ENCODE assay signal across 8 mouse cellular contexts in the genomic region with DNA sequence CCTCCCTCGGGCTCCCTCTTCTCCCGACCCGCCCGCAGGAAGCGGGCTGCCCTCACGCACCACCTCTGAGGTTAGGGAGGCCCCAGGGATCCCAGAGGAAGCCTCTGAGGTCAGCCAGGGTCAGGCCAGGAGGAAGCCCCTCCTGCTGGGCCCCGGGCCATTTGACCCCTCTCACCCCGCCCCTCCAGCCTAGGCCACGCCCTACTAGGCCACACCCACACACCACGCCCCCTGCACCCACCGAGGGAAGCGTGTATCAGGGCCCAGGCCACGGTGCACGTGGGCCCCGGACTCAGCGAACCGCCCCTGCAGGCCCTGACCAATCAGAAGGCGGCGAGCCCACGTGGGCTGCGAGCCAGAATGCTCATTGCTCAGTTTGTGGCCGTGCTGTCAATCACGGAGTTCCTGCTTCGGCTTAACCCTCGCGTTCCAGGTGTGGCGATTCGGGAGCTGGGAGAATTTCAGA. TPM values are rescaled to one million over a fixed set of nuclear protein-coding genes. Genes with fewer than 3 reads are reported as not detected.
DNase-seq lines count a peak whose midpoint lies in the region; ATAC-seq lines count a peak whose summit lies in the region.

Gene Tle6, minus strand, starts transcription at position 336 of the 466 bp plus-strand sequence.

- under 1% methylated on average over 28 of the region's 28 CpGs for WGBS in forebrain, embryonic 11.5 days
- under 1% methylated on average over 28 of the region's 28 CpGs for WGBS in heart, embryonic 16.5 days
- WGBS in liver, embryonic 15.5 days (ENCODE audit: insufficient replicate concordance), result under 1% methylated on average over 28 of the region's 28 CpGs
- under 1% methylated on average over 28 of the region's 28 CpGs for WGBS in neural tube, embryonic 12.5 days

- H3K4me3 ChIP-seq in forebrain, embryonic 11.5 days (ENCODE audit: low read depth, low read length), result no peak within 1 kb of the TSS; the same call in 1 of the 2 replicates
- H3K4me3 ChIP-seq in heart, embryonic 16.5 days (ENCODE audit: low read length), result peak within 1 kb of the TSS; percentile 46
- peak within 1 kb of the TSS; percentile 47 for H3K4me3 ChIP-seq in liver, embryonic 15.5 days (replicated peaks)
- peak within 1 kb of the TSS; percentile 10; the same call in 1 of the 2 replicates for H3K4me3 ChIP-seq in neural tube, embryonic 12.5 days

- no peak within 1 kb of the TSS for H3K9ac ChIP-seq in forebrain, embryonic 11.5 days (ENCODE audit: low read length)
- peak within 1 kb of the TSS; percentile 66 for H3K9ac ChIP-seq in heart, embryonic 16.5 days (ENCODE audit: low read length)
- H3K9ac ChIP-seq in liver, embryonic 15.5 days, result peak within 1 kb of the TSS; percentile 11; the same call in 1 of the 2 replicates
- H3K9ac ChIP-seq in neural tube, embryonic 12.5 days, result no peak within 1 kb of the TSS

- H3K27ac ChIP-seq in forebrain, embryonic 11.5 days (ENCODE audit: low read depth, low read length), result no peak within 1 kb of the TSS
- peak within 1 kb of the TSS; percentile 69 for H3K27ac ChIP-seq in heart, embryonic 16.5 days (ENCODE audit: low read length)
- peak within 1 kb of the TSS; percentile 65 for H3K27ac ChIP-seq in liver, embryonic 15.5 days (replicated peaks)
- no peak within 1 kb of the TSS for H3K27ac ChIP-seq in neural tube, embryonic 12.5 days

- peaks cover 51% of the 10 kb centered on the region for H3K27me3 ChIP-seq in forebrain, embryonic 11.5 days (ENCODE audit: control insufficient read depth, insufficient read depth, low read length)
- no peaks in the 10 kb centered on the region for H3K27me3 ChIP-seq in heart, embryonic 16.5 days (ENCODE audit: control insufficient read depth, insufficient read depth, low read length)
- H3K27me3 ChIP-seq in liver, embryonic 15.5 days, result peaks cover 42% of the 10 kb centered on the region
- peaks cover 28% of the 10 kb centered on the region for H3K27me3 ChIP-seq in neural tube, embryonic 12.5 days (replicated peaks)

- ATAC-seq in CD4-positive, CD25-positive, alpha-beta regulatory T cell, adult 4 months, result peak; percentile 56
- peak; percentile 86 for ATAC-seq in forebrain, embryonic 11.5 days (replicated peaks; ENCODE audit: low FRiP score)
- ATAC-seq in heart, embryonic 16.5 days (replicated peaks; ENCODE audit: extremely low read depth, insufficient read depth, low FRiP score), result peak; percentile 84
- ATAC-seq in liver, embryonic 15.5 days (ENCODE audit: insufficient read depth), result peak; percentile 80
- peak; percentile 64 for ATAC-seq in neural tube, embryonic 12.5 days (ENCODE audit: low FRiP score, low read depth)

- peak; percentile 93 for DNase-seq in c-Kit-positive CD71-negative TER-119-negative erythroid progenitor cells, embryonic 14.5 days (ENCODE audit: low read depth)
- peak; percentile 98 for DNase-seq in forebrain, embryonic 11.5 days (ENCODE audit: low spot score)
- peak; percentile 97 to 98 for DNase-seq in kidney, postnatal 36 days
- DNase-seq in telencephalon, adult 2 months (ENCODE audit: low read depth, low spot score), result peak; percentile 84

- H3K36me3 ChIP-seq in forebrain, embryonic 11.5 days (ENCODE audit: control insufficient read depth, insufficient read depth, low read length), result no peaks in the 10 kb centered on the region
- H3K36me3 ChIP-seq in heart, embryonic 16.5 days (ENCODE audit: control insufficient read depth, insufficient read depth), result no peaks in the 10 kb centered on the region
- no peaks in the 10 kb centered on the region for H3K36me3 ChIP-seq in liver, embryonic 15.5 days (replicated peaks)
- H3K36me3 ChIP-seq in neural tube, embryonic 12.5 days, result no peaks in the 10 kb centered on the region

- peaks cover 22% of the 10 kb centered on the region for H3K4me1 ChIP-seq in forebrain, embryonic 11.5 days (replicated peaks; ENCODE audit: control insufficient read depth, insufficient read depth, low read length)
- peaks cover 58% of the 10 kb centered on the region for H3K4me1 ChIP-seq in heart, embryonic 16.5 days (ENCODE audit: control insufficient read depth, insufficient read depth, low read length)
- peaks cover 85% of the 10 kb centered on the region for H3K4me1 ChIP-seq in liver, embryonic 15.5 days (replicated peaks)
- H3K4me1 ChIP-seq in neural tube, embryonic 12.5 days, result peaks cover 52% of the 10 kb centered on the region

- H3K9me3 ChIP-seq in forebrain, embryonic 11.5 days (ENCODE audit: control insufficient read depth, low read length), result no peaks in the 10 kb centered on the region
- no peaks in the 10 kb centered on the region for H3K9me3 ChIP-seq in heart, embryonic 16.5 days (replicated peaks; ENCODE audit: control insufficient read depth, low read length)
- no peaks in the 10 kb centered on the region for H3K9me3 ChIP-seq in liver, embryonic 15.5 days (replicated peaks)
- no peaks in the 10 kb centered on the region for H3K9me3 ChIP-seq in neural tube, embryonic 12.5 days

- H3K4me2 ChIP-seq in forebrain, embryonic 11.5 days (ENCODE audit: low read depth, low read length, severe bottlenecking), result peak within 1 kb of the TSS; percentile 31; the same call in 1 of the 2 replicates
- H3K4me2 ChIP-seq in heart, embryonic 16.5 days (ENCODE audit: low read depth, low read length), result peak within 1 kb of the TSS; percentile 71
- peak within 1 kb of the TSS; percentile 77 for H3K4me2 ChIP-seq in liver, embryonic 15.5 days
- peak within 1 kb of the TSS; percentile 51 for H3K4me2 ChIP-seq in neural tube, embryonic 12.5 days (replicated peaks)

RNA-seq across cellular contexts. Expression of gene Tle6, which starts in this region (rescaled TPM):
- 1 to 10 TPM in 1 of 2 experiments, not detected in 1; 2.8 TPM for polyA plus RNA-seq in CD4-positive, CD25-positive, alpha-beta regulatory T cell, adult 4 months (2017; shearing (Covaris generic))
- 3.9 and 7.7 TPM in 2 replicates for polyA plus RNA-seq in forebrain, embryonic 11.5 days (2014; fragmentation: Nextera tagmentation; extraction: Ambion mirVana)
- 29.6 and 31.0 TPM in 2 replicates for polyA plus RNA-seq in heart, embryonic 16.5 days (2015; fragmentation: Nextera tagmentation; extraction: Ambion mirVana)
- 3.5 TPM in 2 replicates for polyA plus RNA-seq in liver, embryonic 15.5 days (2015; fragmentation: Nextera tagmentation; extraction: Ambion mirVana)
- 6.4 and 7.3 TPM in 2 replicates for polyA plus RNA-seq in neural tube, embryonic 12.5 days (2016; fragmentation: Nextera tagmentation; extraction: Ambion mirVana)

Comparison
In these comparisons a context has a peak if more than half of its experiments do, and no peak if none do; other contexts are left out.
1. H3K27ac ChIP-seq: peak in heart, embryonic 16.5 days (single experiment) and liver, embryonic 15.5 days (single experiment); none in forebrain, embryonic 11.5 days (single experiment) and neural tube, embryonic 12.5 days (single experiment).
2. H3K9ac ChIP-seq: peak in heart, embryonic 16.5 days (single experiment) and liver, embryonic 15.5 days (single experiment); none in forebrain, embryonic 11.5 days (single experiment) and neural tube, embryonic 12.5 days (single experiment).
3. Peak in every context shown above with its lines, with median percentiles within 50 percentile points of each other: ATAC-seq, DNase-seq and H3K4me2 ChIP-seq.